Mouse (Mus musculus): ENCODE data around the gene Cln3. TPM values are rescaled to one million over a fixed set of nuclear protein-coding genes. Genes with fewer than 3 reads are reported as not detected.

Cln3 gene
- polyA plus RNA-seq, 1 experiment from 2014 or later = 38.9 TPM

- ATAC-seq = no peak
- Histone ChIP-seq H3K27me3 (replicated peaks; ENCODE audit: control insufficient read depth, insufficient read depth, low read length) (no peaks in the 10 kb centered on the region), H3K9ac (ENCODE audit: low read depth, low read length) (no peak overlapping the region), H3K4me2 (ENCODE audit: low read length) (no peak overlapping the region), H3K9me3 (ENCODE audit: control insufficient read depth, low read length) (no peaks in the 10 kb centered on the region), H3K4me1 (ENCODE audit: control insufficient read depth, insufficient read depth, low read depth, low read length) (no peaks in the 10 kb centered on the region), H3K27ac (ENCODE audit: low read depth, low read length) (no peak overlapping the region), H3K4me3 (ENCODE audit: low read length) (no peak overlapping the region), H3K36me3 (ENCODE audit: control insufficient read depth, insufficient read depth, low read length) (peaks cover 42% of the 10 kb centered on the region)
- WGBS = 93% methylated on average over 2 of the region's 2 CpGs
These were observed 40.0 kb downstream of the Cln3 start for GRCm38 (mm10) chr7:126545631-126546030.

GRCm38 (mm10) chr7:126541661-126542060, 44.0 kb downstream of the Cln3 start:
- no peak overlapping the region for H3K9ac ChIP-seq (ENCODE audit: low read depth, low read length)
- peaks cover 11% of the 10 kb centered on the region for H3K36me3 ChIP-seq (ENCODE audit: control insufficient read depth, insufficient read depth, low read length)
- no peaks in the 10 kb centered on the region for H3K4me1 ChIP-seq (ENCODE audit: control insufficient read depth, insufficient read depth, low read depth, low read length)
- H3K9me3 ChIP-seq (ENCODE audit: control insufficient read depth, low read length) = no peaks in the 10 kb centered on the region
- no peak for ATAC-seq
- H3K4me2 ChIP-seq (ENCODE audit: low read length) = no peak overlapping the region
- H3K27ac ChIP-seq (ENCODE audit: low read depth, low read length) = no peak overlapping the region
- peaks cover 5% of the 10 kb centered on the region; the same call in 1 of the 2 replicates for H3K27me3 ChIP-seq (replicated peaks; ENCODE audit: control insufficient read depth, insufficient read depth, low read length)
- 95% methylated on average over 1 of the region's 1 CpGs for WGBS
- no peak overlapping the region for H3K4me3 ChIP-seq (ENCODE audit: low read length)

- WGBS = 75% methylated on average over 5 of the region's 5 CpGs
- Histone ChIP-seq H3K36me3 (ENCODE audit: control insufficient read depth, insufficient read depth, low read length) (no peaks in the 10 kb centered on the region), H3K4me3 (ENCODE audit: low read length) (no peak overlapping the region), H3K9me3 (ENCODE audit: control insufficient read depth, low read length) (no peaks in the 10 kb centered on the region), H3K4me2 (ENCODE audit: low read length) (no peak overlapping the region), H3K9ac (ENCODE audit: low read depth, low read length) (no peak overlapping the region), H3K27me3 (replicated peaks; ENCODE audit: control insufficient read depth, insufficient read depth, low read length) (peaks cover 5% of the 10 kb centered on the region; the same call in 1 of the 2 replicates), H3K4me1 (ENCODE audit: control insufficient read depth, insufficient read depth, low read depth, low read length) (peaks cover 4% of the 10 kb centered on the region), H3K27ac (ENCODE audit: low read depth, low read length) (no peak overlapping the region)
- no peak for ATAC-seq
These were observed 47.6 kb downstream of the Cln3 start for GRCm38 (mm10) chr7:126537820-126538585.

- ATAC-seq = no peak
- H3K4me1 ChIP-seq (ENCODE audit: control insufficient read depth, insufficient read depth, low read depth, low read length) = peaks cover 4% of the 10 kb centered on the region
- no peak overlapping the region for H3K27ac ChIP-seq (ENCODE audit: low read depth, low read length)
- WGBS = 58% methylated on average over 9 of the region's 9 CpGs
- peak overlapping the region; percentile 95 for H3K4me2 ChIP-seq (ENCODE audit: low read length)
- H3K4me3 ChIP-seq (ENCODE audit: low read length) = peak overlapping the region; percentile 50
- H3K27me3 ChIP-seq (replicated peaks; ENCODE audit: control insufficient read depth, insufficient read depth, low read length) = peaks cover 5% of the 10 kb centered on the region; the same call in 1 of the 2 replicates
- peak overlapping the region; percentile 78; the same call in 1 of the 2 replicates for H3K9ac ChIP-seq (ENCODE audit: low read depth, low read length)
- H3K9me3 ChIP-seq (ENCODE audit: control insufficient read depth, low read length) = no peaks in the 10 kb centered on the region
- H3K36me3 ChIP-seq (ENCODE audit: control insufficient read depth, insufficient read depth, low read length) = no peaks in the 10 kb centered on the region
These were observed 49.2 kb downstream of the Cln3 start for GRCm38 (mm10) chr7:126536466-126536865.

- peak overlapping the region; percentile 50 for H3K4me3 ChIP-seq (ENCODE audit: low read length)
- no peak overlapping the region for H3K27ac ChIP-seq (ENCODE audit: low read depth, low read length)
- peaks cover 4% of the 10 kb centered on the region for H3K4me1 ChIP-seq (ENCODE audit: control insufficient read depth, insufficient read depth, low read depth, low read length)
- H3K9ac ChIP-seq (ENCODE audit: low read depth, low read length) = peak overlapping the region; percentile 78
- 2% methylated on average over 28 of the region's 28 CpGs for WGBS
- ATAC-seq = no peak
- H3K9me3 ChIP-seq (ENCODE audit: control insufficient read depth, low read length) = no peaks in the 10 kb centered on the region
- H3K4me2 ChIP-seq (ENCODE audit: low read length) = peak overlapping the region; percentile 95
- H3K27me3 ChIP-seq (replicated peaks; ENCODE audit: control insufficient read depth, insufficient read depth, low read length) = peaks cover 5% of the 10 kb centered on the region; the same call in 1 of the 2 replicates
- H3K36me3 ChIP-seq (ENCODE audit: control insufficient read depth, insufficient read depth, low read length) = no peaks in the 10 kb centered on the region
These were observed 49.9 kb downstream of the Cln3 start for GRCm38 (mm10) chr7:126535766-126536165.

- no peak overlapping the region for H3K27ac ChIP-seq (ENCODE audit: low read depth, low read length)
- peaks cover 4% of the 10 kb centered on the region for H3K4me1 ChIP-seq (ENCODE audit: control insufficient read depth, insufficient read depth, low read depth, low read length)
- ATAC-seq = no peak
- H3K36me3 ChIP-seq (ENCODE audit: control insufficient read depth, insufficient read depth, low read length) = no peaks in the 10 kb centered on the region
- no peak overlapping the region for H3K9ac ChIP-seq (ENCODE audit: low read depth, low read length)
- H3K27me3 ChIP-seq (replicated peaks; ENCODE audit: control insufficient read depth, insufficient read depth, low read length) = peaks cover 5% of the 10 kb centered on the region
- H3K4me2 ChIP-seq (ENCODE audit: low read length) = no peak overlapping the region
- H3K9me3 ChIP-seq (ENCODE audit: control insufficient read depth, low read length) = no peaks in the 10 kb centered on the region
- no peak overlapping the region for H3K4me3 ChIP-seq (ENCODE audit: low read length)
- 77% methylated on average over 1 of the region's 1 CpGs for WGBS
These were observed 52.2 kb downstream of the Cln3 start for GRCm38 (mm10) chr7:126533434-126533833.

- WGBS = 8% methylated on average over 1 of the region's 1 CpGs
- peaks cover 2% of the 10 kb centered on the region; the same call in 1 of the 2 replicates for H3K4me1 ChIP-seq (ENCODE audit: control insufficient read depth, insufficient read depth, low read depth, low read length)
- ATAC-seq = no peak
- H3K9me3 ChIP-seq (ENCODE audit: control insufficient read depth, low read length) = no peaks in the 10 kb centered on the region
- peak overlapping the region; percentile 72 for H3K27ac ChIP-seq (ENCODE audit: low read depth, low read length)
- H3K27me3 ChIP-seq (replicated peaks; ENCODE audit: control insufficient read depth, insufficient read depth, low read length) = no peaks in the 10 kb centered on the region; the same call in 1 of the 2 replicates
- H3K36me3 ChIP-seq (ENCODE audit: control insufficient read depth, insufficient read depth, low read length) = no peaks in the 10 kb centered on the region
- H3K4me2 ChIP-seq (ENCODE audit: low read length) = no peak overlapping the region
- peak overlapping the region; percentile 54; the same call in 1 of the 2 replicates for H3K9ac ChIP-seq (ENCODE audit: low read depth, low read length)
- H3K4me3 ChIP-seq (ENCODE audit: low read length) = no peak overlapping the region
These were observed 57.4 kb downstream of the Cln3 start for GRCm38 (mm10) chr7:126528166-126528577.

- Histone ChIP-seq H3K27ac (ENCODE audit: low read depth, low read length) (no peak overlapping the region), H3K9me3 (ENCODE audit: control insufficient read depth, low read length) (no peaks in the 10 kb centered on the region), H3K4me2 (ENCODE audit: low read length) (no peak overlapping the region), H3K9ac (ENCODE audit: low read depth, low read length) (no peak overlapping the region), H3K36me3 (ENCODE audit: control insufficient read depth, insufficient read depth, low read length) (no peaks in the 10 kb centered on the region), H3K27me3 (replicated peaks; ENCODE audit: control insufficient read depth, insufficient read depth, low read length) (no peaks in the 10 kb centered on the region), H3K4me3 (ENCODE audit: low read length) (no peak overlapping the region), H3K4me1 (ENCODE audit: control insufficient read depth, insufficient read depth, low read depth, low read length) (peaks cover 2% of the 10 kb centered on the region; the same call in 1 of the 2 replicates)
- 81% methylated on average over 3 of the region's 3 CpGs for WGBS
- no peak for ATAC-seq
These were observed 62.3 kb downstream of the Cln3 start for GRCm38 (mm10) chr7:126523316-126523715.

Measured in hindbrain, embryonic 16.5 days (tissue).